Mouse (Mus musculus): Measurements from ENCODE around the gene Nr3c2. TPM values are rescaled to one million over a fixed set of nuclear protein-coding genes. Genes with fewer than 3 reads are reported as not detected.

The Nr3c2 gene
- polyA plus RNA-seq, 1 experiment from 2014 or later: 4.5 TPM

DNA sequence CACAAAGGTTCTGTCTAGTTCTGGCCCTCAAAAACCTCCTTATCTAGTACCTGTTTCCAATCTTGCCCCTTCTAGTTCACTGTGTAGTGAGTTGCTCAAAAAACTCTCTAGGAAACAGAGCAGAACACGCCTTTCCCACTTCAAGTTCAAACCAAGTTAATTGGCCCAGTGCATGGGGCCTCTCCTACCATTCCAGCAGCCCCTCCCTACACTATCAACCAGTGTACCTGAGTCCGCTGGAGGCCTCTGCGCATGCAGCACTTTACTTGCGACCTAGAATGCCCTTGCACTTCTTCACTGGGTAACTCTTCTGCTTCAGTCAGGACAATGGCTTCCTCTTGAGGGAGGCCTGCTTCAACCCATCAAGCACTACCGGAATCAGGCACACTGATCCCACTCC lies 351.9 kb downstream of the Nr3c2 start:
- H3K36me3 ChIP-seq (ENCODE audit: insufficient read depth, low read length): peaks cover 27% of the 10 kb centered on the region
- 94% methylated on average over 5 of the region's 5 CpGs for WGBS

DNA sequence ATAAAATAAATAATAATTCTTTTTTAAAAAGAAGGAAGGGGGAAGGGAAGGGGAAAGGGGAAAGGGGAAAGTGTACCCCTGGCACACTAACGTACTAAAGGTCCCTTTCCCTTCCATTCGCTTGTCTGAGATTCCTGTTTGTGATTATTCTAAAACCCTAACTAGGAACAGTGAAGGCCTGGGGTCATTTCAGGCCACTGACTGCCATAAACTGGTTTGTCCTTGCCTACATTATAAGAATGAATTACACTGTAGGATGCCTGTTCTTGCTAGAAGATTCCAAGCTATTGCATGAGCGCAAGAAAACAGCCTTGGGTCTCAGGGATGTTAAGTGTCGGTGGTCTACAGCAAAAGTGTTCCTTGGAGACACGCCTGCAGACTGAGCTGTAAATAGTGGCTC lies 355.2 kb downstream of the Nr3c2 start:
- H3K4me3 ChIP-seq (ENCODE audit: low read length): no peak overlapping the region
- no peak overlapping the region for H3K4me2 ChIP-seq (replicated peaks; ENCODE audit: low read depth, low read length)
- no peak for ATAC-seq (ENCODE audit: low FRiP score, low TSS enrichment)
- H3K9me3 ChIP-seq (ENCODE audit: low read length): no peaks in the 10 kb centered on the region
- no peaks in the 10 kb centered on the region for H3K4me1 ChIP-seq (ENCODE audit: insufficient read depth, low read length)
- WGBS: 69% methylated on average over 5 of the region's 5 CpGs
- H3K9ac ChIP-seq (replicated peaks; ENCODE audit: low read length): no peak overlapping the region
- H3K27ac ChIP-seq (ENCODE audit: low read length): no peak overlapping the region
- no peaks in the 10 kb centered on the region for H3K27me3 ChIP-seq (ENCODE audit: insufficient read depth, low read length)
- peaks cover 29% of the 10 kb centered on the region for H3K36me3 ChIP-seq (ENCODE audit: insufficient read depth, low read length)

More for the DNA sequence above, 351.9 kb downstream of the Nr3c2 start:
- H3K4me1 ChIP-seq (ENCODE audit: insufficient read depth, low read length): no peaks in the 10 kb centered on the region
- H3K4me2 ChIP-seq (replicated peaks; ENCODE audit: low read depth, low read length): no peak overlapping the region
- no peaks in the 10 kb centered on the region for H3K27me3 ChIP-seq (ENCODE audit: insufficient read depth, low read length)
- H3K9ac ChIP-seq (replicated peaks; ENCODE audit: low read length): no peak overlapping the region
- ATAC-seq (ENCODE audit: low FRiP score, low TSS enrichment): no peak
- no peak overlapping the region for H3K4me3 ChIP-seq (ENCODE audit: low read length)
- H3K9me3 ChIP-seq (ENCODE audit: low read length): no peaks in the 10 kb centered on the region
- H3K27ac ChIP-seq (ENCODE audit: low read length): no peak overlapping the region

DNA sequence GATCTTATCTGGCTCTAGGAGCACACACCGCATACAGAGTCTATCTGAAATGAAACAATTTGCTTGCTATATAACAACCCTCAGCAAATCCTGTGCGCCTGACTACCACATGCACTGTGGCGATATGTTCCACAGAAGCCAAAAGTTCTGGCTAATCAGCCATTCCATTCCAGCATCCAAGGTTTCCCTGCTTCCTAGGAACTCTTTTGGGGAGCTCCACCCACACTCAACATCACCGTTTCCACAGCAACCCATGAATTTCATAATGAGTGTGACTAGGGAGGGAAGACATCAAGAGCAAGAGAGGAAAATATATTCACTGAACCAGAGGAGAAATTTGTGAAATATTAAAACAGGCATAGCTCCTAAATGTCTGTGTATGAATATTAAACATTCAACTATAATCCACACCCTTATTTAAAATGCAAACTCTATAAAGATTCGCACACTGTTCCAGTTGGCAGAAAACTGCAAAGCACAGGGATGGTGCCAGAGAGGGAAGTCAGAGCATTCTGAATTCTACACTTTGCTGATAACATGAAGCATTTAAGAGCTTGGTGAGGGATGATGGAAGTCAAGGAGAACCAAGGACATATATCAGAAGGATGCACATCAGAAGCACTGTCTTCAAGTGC lies 357.3 kb downstream of the Nr3c2 start:
- Histone ChIP-seq H3K4me3 (ENCODE audit: low read length) (no peak overlapping the region), H3K27ac (ENCODE audit: low read length) (no peak overlapping the region), H3K27me3 (ENCODE audit: insufficient read depth, low read length) (no peaks in the 10 kb centered on the region), H3K36me3 (ENCODE audit: insufficient read depth, low read length) (peaks cover 21% of the 10 kb centered on the region), H3K9ac (replicated peaks; ENCODE audit: low read length) (no peak overlapping the region), H3K9me3 (ENCODE audit: low read length) (no peaks in the 10 kb centered on the region), H3K4me1 (ENCODE audit: insufficient read depth, low read length) (no peaks in the 10 kb centered on the region), H3K4me2 (replicated peaks; ENCODE audit: low read depth, low read length) (no peak overlapping the region)
- ATAC-seq (ENCODE audit: low FRiP score, low TSS enrichment): no peak
- WGBS: 95% methylated on average over 5 of the region's 5 CpGs

DNA sequence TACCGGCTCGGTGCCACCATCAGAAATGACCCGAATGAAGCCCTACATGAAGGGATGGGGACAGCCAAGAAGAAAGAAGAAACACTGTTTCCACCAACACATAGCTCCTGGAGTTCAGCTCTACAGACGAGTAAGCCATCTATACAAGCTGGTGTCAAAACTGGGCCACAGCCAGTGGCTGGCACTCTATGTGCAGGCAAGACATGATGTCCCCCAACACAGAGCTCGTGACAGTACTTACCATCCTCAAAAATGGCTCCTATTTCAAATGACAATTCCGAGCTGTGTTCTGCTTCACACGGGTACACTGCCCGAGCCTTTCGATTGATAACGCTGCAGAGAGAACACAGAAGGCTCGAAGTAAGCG lies 357.8 kb downstream of the Nr3c2 start:
- Histone ChIP-seq H3K9me3 (ENCODE audit: low read length) (no peaks in the 10 kb centered on the region), H3K27me3 (ENCODE audit: insufficient read depth, low read length) (no peaks in the 10 kb centered on the region), H3K4me3 (ENCODE audit: low read length) (no peak overlapping the region), H3K36me3 (ENCODE audit: insufficient read depth, low read length) (peaks cover 21% of the 10 kb centered on the region), H3K4me1 (ENCODE audit: insufficient read depth, low read length) (no peaks in the 10 kb centered on the region), H3K4me2 (replicated peaks; ENCODE audit: low read depth, low read length) (no peak overlapping the region), H3K9ac (replicated peaks; ENCODE audit: low read length) (no peak overlapping the region), H3K27ac (ENCODE audit: low read length) (no peak overlapping the region)
- ATAC-seq (ENCODE audit: low FRiP score, low TSS enrichment): no peak
- 95% methylated on average over 12 of the region's 12 CpGs for WGBS

DNA sequence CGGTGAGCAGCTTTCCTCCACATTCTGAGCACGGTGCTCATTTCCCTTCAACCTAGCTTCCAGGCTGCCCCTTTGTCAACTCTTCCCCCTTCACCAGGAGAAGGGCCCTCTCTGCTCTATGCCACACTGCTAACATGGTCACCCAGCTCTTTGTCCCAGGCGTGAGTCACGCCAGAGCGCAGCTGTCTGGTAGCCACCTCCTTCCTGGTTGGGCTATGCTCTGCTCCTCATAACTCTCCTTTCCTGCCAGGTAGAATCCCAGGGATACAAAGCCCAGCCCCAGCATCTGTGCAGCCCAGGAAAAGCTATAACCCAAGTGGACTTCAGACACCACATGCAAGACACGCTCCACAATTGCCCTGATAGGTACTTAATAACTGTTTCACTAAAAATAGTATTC lies 362.0 kb downstream of the Nr3c2 start:
- H3K36me3 ChIP-seq (ENCODE audit: insufficient read depth, low read length): peaks cover 19% of the 10 kb centered on the region; the same call in 1 of the 2 replicates
- no peaks in the 10 kb centered on the region for H3K9me3 ChIP-seq (ENCODE audit: low read length)
- no peaks in the 10 kb centered on the region for H3K27me3 ChIP-seq (ENCODE audit: insufficient read depth, low read length)
- no peaks in the 10 kb centered on the region for H3K4me1 ChIP-seq (ENCODE audit: insufficient read depth, low read length)
- H3K27ac ChIP-seq (ENCODE audit: low read length): no peak overlapping the region
- H3K4me3 ChIP-seq (ENCODE audit: low read length): no peak overlapping the region
- peak; percentile 55; the same call in 1 of the 2 replicates for ATAC-seq (ENCODE audit: low FRiP score, low TSS enrichment)
- H3K9ac ChIP-seq (replicated peaks; ENCODE audit: low read length): no peak overlapping the region
- H3K4me2 ChIP-seq (replicated peaks; ENCODE audit: low read depth, low read length): no peak overlapping the region
- 76% methylated on average over 6 of the region's 6 CpGs for WGBS

DNA sequence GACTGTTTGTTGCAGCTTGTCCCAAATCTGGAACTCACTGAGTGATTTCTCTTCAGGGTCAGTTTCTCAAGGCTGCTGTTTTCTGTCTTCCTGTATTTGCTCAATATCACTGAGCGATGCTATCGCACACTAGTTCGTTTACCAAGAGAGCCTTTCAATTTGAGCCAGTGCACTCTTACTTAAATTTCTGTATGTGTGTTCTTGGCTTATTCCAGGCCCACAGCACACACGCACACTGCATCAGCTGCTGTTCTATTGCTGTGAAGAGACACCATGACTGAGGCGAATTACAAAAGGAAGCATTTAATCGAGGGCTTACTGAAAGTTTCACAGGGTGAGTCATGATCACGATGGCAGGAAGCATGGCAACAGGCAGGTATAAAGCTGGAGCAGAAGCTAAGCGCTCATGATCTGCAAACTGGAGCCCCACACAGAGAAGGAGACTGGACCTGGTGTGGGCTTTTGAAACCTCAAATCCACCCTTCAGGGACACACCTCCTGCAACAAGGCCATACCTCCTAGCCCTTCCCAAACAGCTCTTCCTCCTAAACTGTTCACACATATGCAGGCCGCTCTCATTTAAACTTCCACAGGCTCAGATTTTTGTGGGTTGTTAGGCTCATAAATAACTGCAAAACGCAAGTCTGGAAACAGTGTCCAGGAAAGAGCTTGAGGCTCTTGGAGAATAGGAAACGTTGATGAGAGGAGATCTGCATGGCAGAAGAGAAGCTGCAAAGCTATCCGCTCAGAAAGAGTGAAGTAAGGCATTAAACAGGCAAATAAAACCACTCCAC lies 363.2 kb downstream of the Nr3c2 start:
- no peak overlapping the region for H3K4me2 ChIP-seq (replicated peaks; ENCODE audit: low read depth, low read length)
- H3K27me3 ChIP-seq (ENCODE audit: insufficient read depth, low read length): no peaks in the 10 kb centered on the region
- 0 out of 2 replicates have a peak, but pooled peaks cover 14% of the 10 kb centered on the region for H3K36me3 ChIP-seq (ENCODE audit: insufficient read depth, low read length)
- H3K9ac ChIP-seq (replicated peaks; ENCODE audit: low read length): no peak overlapping the region
- H3K4me1 ChIP-seq (ENCODE audit: insufficient read depth, low read length): no peaks in the 10 kb centered on the region
- H3K9me3 ChIP-seq (ENCODE audit: low read length): no peaks in the 10 kb centered on the region
- WGBS: 65% methylated on average over 12 of the region's 12 CpGs
- H3K27ac ChIP-seq (ENCODE audit: low read length): no peak overlapping the region
- no peak overlapping the region for H3K4me3 ChIP-seq (ENCODE audit: low read length)
- ATAC-seq (ENCODE audit: low FRiP score, low TSS enrichment): no peak

DNA sequence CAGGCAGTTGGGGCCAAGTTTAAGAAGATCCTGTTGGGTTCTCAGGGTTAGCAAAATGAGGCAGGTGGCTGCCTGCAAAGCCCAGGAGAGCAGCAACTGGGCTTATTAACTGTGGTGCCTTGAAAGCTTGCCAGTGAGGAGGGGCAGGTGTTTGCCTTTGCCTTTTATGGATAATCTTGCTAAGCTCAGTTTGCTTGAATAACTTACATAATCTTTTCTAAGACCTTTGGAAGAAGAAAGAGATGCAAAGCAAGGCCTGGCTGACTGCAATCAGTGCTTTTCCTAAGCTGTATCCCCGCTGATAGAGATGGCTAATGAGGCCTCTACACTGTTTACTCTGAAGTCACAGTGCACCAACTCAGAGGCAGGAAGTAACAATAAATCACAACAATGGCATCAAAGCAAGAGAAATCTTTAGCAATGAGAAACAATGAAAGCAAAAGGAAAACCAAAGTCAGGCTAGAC lies 368.7 kb downstream of the Nr3c2 start:
- H3K27me3 ChIP-seq (ENCODE audit: insufficient read depth, low read length): no peaks in the 10 kb centered on the region
- WGBS: 15% methylated on average over 1 of the region's 1 CpGs
- H3K27ac ChIP-seq (ENCODE audit: low read length): no peak overlapping the region
- H3K4me1 ChIP-seq (ENCODE audit: insufficient read depth, low read length): peaks cover 7% of the 10 kb centered on the region; the same call in 1 of the 2 replicates
- H3K4me3 ChIP-seq (ENCODE audit: low read length): no peak overlapping the region
- H3K9ac ChIP-seq (replicated peaks; ENCODE audit: low read length): no peak overlapping the region
- H3K36me3 ChIP-seq (ENCODE audit: insufficient read depth, low read length): peaks cover 20% of the 10 kb centered on the region
- no peak overlapping the region for H3K4me2 ChIP-seq (replicated peaks; ENCODE audit: low read depth, low read length)
- ATAC-seq (ENCODE audit: low FRiP score, low TSS enrichment): no peak
- H3K9me3 ChIP-seq (ENCODE audit: low read length): peaks cover 10% of the 10 kb centered on the region; the same call in 1 of the 2 replicates

DNA sequence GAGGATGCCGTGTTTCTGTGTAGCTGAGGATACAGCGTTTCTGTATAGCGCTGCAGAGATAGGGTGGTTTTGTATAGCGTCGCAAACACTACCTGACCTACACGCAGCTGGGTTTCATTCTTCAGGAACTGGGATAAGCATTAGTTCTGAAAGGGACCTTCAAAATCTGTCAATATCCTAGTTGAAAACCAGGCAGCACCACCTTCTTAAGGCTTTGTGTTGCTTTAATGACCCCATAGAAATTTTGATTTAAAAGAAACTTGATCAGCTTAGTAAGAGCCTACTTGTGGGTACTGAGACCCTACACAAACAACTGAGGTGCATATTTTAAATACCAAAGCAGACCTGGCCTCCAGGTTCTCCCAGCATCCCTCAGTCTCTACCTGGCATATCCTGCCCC lies 372.9 kb downstream of the Nr3c2 start:
- no peak overlapping the region for H3K9ac ChIP-seq (replicated peaks; ENCODE audit: low read length)
- no peaks in the 10 kb centered on the region for H3K27me3 ChIP-seq (ENCODE audit: insufficient read depth, low read length)
- no peak for ATAC-seq (ENCODE audit: low FRiP score, low TSS enrichment)
- no peak overlapping the region for H3K4me3 ChIP-seq (ENCODE audit: low read length)
- H3K36me3 ChIP-seq (ENCODE audit: insufficient read depth, low read length): peaks cover 18% of the 10 kb centered on the region
- no peak overlapping the region for H3K27ac ChIP-seq (ENCODE audit: low read length)
- peaks cover 7% of the 10 kb centered on the region; the same call in 1 of the 2 replicates for H3K4me1 ChIP-seq (ENCODE audit: insufficient read depth, low read length)
- 91% methylated on average over 6 of the region's 6 CpGs for WGBS
- H3K9me3 ChIP-seq (ENCODE audit: low read length): peaks cover 10% of the 10 kb centered on the region; the same call in 1 of the 2 replicates
- no peak overlapping the region for H3K4me2 ChIP-seq (replicated peaks; ENCODE audit: low read depth, low read length)

DNA sequence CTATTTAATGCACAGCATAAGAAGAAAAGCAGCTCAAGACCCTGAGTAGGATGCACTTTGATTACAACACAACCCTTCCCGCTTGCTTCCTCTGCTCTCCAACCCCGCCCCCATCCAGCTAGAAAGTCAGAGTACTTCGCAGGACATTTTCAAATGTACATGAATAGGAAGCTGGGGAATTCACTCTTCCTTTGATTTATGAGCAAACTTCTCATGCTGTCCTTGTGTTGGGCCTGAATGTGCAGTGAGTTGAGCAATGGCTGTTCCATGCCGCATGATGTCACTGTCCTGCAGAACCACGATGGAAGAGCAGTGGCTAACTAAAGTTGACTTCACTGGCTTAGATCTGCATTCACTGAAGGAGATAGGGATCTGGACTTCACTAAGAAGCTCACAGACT lies 376.3 kb downstream of the Nr3c2 start:
- Histone ChIP-seq H3K36me3 (ENCODE audit: insufficient read depth, low read length) (peaks cover 5% of the 10 kb centered on the region), H3K27me3 (ENCODE audit: insufficient read depth, low read length) (no peaks in the 10 kb centered on the region), H3K4me1 (ENCODE audit: insufficient read depth, low read length) (no peaks in the 10 kb centered on the region), H3K9me3 (ENCODE audit: low read length) (peaks cover under 1% of the 10 kb centered on the region; the same call in 1 of the 2 replicates), H3K4me2 (replicated peaks; ENCODE audit: low read depth, low read length) (no peak overlapping the region), H3K9ac (replicated peaks; ENCODE audit: low read length) (no peak overlapping the region), H3K4me3 (ENCODE audit: low read length) (no peak overlapping the region), H3K27ac (ENCODE audit: low read length) (no peak overlapping the region)
- 82% methylated on average over 5 of the region's 5 CpGs for WGBS
- no peak for ATAC-seq (ENCODE audit: low FRiP score, low TSS enrichment)

DNA sequence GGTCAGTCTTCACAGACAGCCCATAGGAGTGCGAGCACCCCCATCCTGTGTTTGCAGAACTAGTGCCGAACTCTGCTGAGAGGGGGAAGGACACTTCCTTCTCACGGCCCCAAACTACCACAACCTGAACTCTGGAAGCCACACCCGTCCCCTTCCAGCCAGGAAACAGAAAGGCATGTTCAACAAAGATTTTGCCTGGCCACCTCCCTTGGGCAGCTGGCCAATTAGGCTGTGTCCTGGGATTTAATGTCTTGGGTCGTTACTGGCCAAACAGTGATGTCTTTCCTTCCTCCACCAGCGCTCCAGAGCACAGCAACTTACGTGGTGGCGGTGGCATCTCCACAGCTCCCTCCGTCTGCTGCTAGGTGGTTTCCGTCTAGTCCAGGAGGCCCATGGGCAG lies 377.6 kb downstream of the Nr3c2 start:
- Histone ChIP-seq H3K36me3 (ENCODE audit: insufficient read depth, low read length) (no peaks in the 10 kb centered on the region), H3K4me2 (replicated peaks; ENCODE audit: low read depth, low read length) (no peak overlapping the region), H3K27me3 (ENCODE audit: insufficient read depth, low read length) (no peaks in the 10 kb centered on the region), H3K9ac (replicated peaks; ENCODE audit: low read length) (no peak overlapping the region), H3K4me3 (ENCODE audit: low read length) (no peak overlapping the region), H3K4me1 (ENCODE audit: insufficient read depth, low read length) (no peaks in the 10 kb centered on the region), H3K9me3 (ENCODE audit: low read length) (no peaks in the 10 kb centered on the region), H3K27ac (ENCODE audit: low read length) (no peak overlapping the region)
- peak; percentile 61 for ATAC-seq (ENCODE audit: low FRiP score, low TSS enrichment)
- WGBS: 70% methylated on average over 10 of the region's 10 CpGs

Data from kidney, embryonic 16.5 days (tissue).